Mouse (Mus musculus) intestine, postnatal 0 days (tissue): Measurements from ENCODE around the gene 4930578G10Rik. TPM values are rescaled to one million over a fixed set of nuclear protein-coding genes. Genes with fewer than 3 reads are reported as not detected.
A peak's percentile ranks its signal among the peaks of the same experiment; 100 is the strongest.

Source experiments
- ATAC-seq: fragments of 200-750 bp; cut with Nextera tagmentation; 2 replicates; pipeline ENCODE4 v1.8.0; 2017; ENCODE audit warnings: mild to moderate bottlenecking, moderate TSS enrichment, moderate library complexity
- H3K27ac ChIP-seq: fragments of 300-500 bp; sonication (generic); 2 replicates; pipeline ENCODE4 v1.5.1; 2014; ENCODE audit warnings: mild to moderate bottlenecking, low read depth, low read length, moderate library complexity
- H3K27me3 ChIP-seq: fragments of 300-500 bp; sonication (generic); replicated peaks from 2 replicates; pipeline ENCODE4 v1.6.1; 2014; ENCODE audit warnings: low read length, mixed read lengths; ENCODE audit not compliant: control insufficient read depth, insufficient read depth
- H3K36me3 ChIP-seq: fragments of 300-500 bp; sonication (generic); 2 replicates; pipeline ENCODE4 v1.6.1; 2014; ENCODE audit warnings: mild to moderate bottlenecking, moderate library complexity; ENCODE audit not compliant: control insufficient read depth, insufficient read depth
- H3K4me1 ChIP-seq: fragments of 300-500 bp; sonication (generic); replicated peaks from 2 replicates; pipeline ENCODE4 v1.6.1; 2014; ENCODE audit warnings: antibody characterized with exemption, low read length, mixed read lengths; ENCODE audit not compliant: control insufficient read depth, insufficient read depth
- H3K4me2 ChIP-seq: fragments of 300-500 bp; sonication (generic); replicated peaks from 2 replicates; pipeline ENCODE4 v1.6.1; 2014; ENCODE audit warnings: low read depth, mild to moderate bottlenecking, moderate library complexity
- H3K4me3 ChIP-seq: fragments of 300-500 bp; sonication (generic); 2 replicates; pipeline ENCODE4 v1.5.1; 2014; ENCODE audit warnings: low read depth, low read length
- H3K9ac ChIP-seq: fragments of 300-500 bp; sonication (generic); 2 replicates; pipeline ENCODE4 v1.6.1; 2014; ENCODE audit warnings: mild to moderate bottlenecking, low read depth, low read length
- H3K9me3 ChIP-seq: fragments of 300-500 bp; sonication (generic); 2 replicates; pipeline ENCODE4 v1.6.1; 2016; ENCODE audit warnings: mixed run types; ENCODE audit not compliant: control insufficient read depth
- CTCF ChIP-seq: sonication (generic); IDR thresholded peaks from 2 replicates; pipeline ENCODE4 v1.5.1; 2016; ENCODE audit warnings: low read depth, mild to moderate bottlenecking, control low read depth, antibody characterized with exemption, moderate library complexity
- WGBS: fragments of 180-500 bp; shearing (Covaris S2); extraction: QIAGEN DNeasy Blood & Tissue Kit; methylation state at CpG from one replicate; pipeline ENCODE4 v1.1.7; 2014; 5-methylcytosine and 5-hydroxymethylcytosine counted together
- polyA plus RNA-seq: library from polyadenylated mRNA; unstranded; fragments of >200 nt; fragmentation: Nextera tagmentation; extraction: Ambion mirVana; gene quantifications from 2 replicates; pipeline ENCODE4 v1.2.1, GENCODE M21; 2015

4930578G10Rik gene
- polyA plus RNA-seq, 1 experiment from 2014 or later = not detected

- peak overlapping the region; percentile 30 for H3K4me2 ChIP-seq
- H3K9ac ChIP-seq = no peak overlapping the region
- TF ChIP-seq CTCF = no peak
- ATAC-seq = peak; percentile 38; the same call in 1 of the 2 replicates
- H3K36me3 ChIP-seq = no peaks in the 10 kb centered on the region
- no peak overlapping the region for H3K4me3 ChIP-seq
- WGBS = 33% methylated on average over 3 of the region's 3 CpGs
- no peaks in the 10 kb centered on the region for H3K4me1 ChIP-seq
- no peaks in the 10 kb centered on the region for H3K9me3 ChIP-seq
- H3K27me3 ChIP-seq = no peaks in the 10 kb centered on the region
- no peak overlapping the region for H3K27ac ChIP-seq
Measured at GRCm38 (mm10) chr4:42867390-42867789, 132.0 kb downstream of the 4930578G10Rik start.

- Histone ChIP-seq H3K27ac (no peak overlapping the region), H3K4me3 (no peak overlapping the region), H3K36me3 (no peaks in the 10 kb centered on the region), H3K9ac (no peak overlapping the region), H3K4me1 (no peaks in the 10 kb centered on the region), H3K9me3 (no peaks in the 10 kb centered on the region), H3K4me2 (no peak overlapping the region), H3K27me3 (no peaks in the 10 kb centered on the region)
- WGBS = 87% methylated on average over 5 of the region's 5 CpGs
- no peak for ATAC-seq
- TF ChIP-seq CTCF = no peak
Measured at GRCm38 (mm10) chr4:42868193-42868592, 132.8 kb downstream of the 4930578G10Rik start.

- no peaks in the 10 kb centered on the region for H3K27me3 ChIP-seq
- no peak for ATAC-seq
- no peaks in the 10 kb centered on the region for H3K9me3 ChIP-seq
- H3K4me1 ChIP-seq = no peaks in the 10 kb centered on the region
- H3K36me3 ChIP-seq = no peaks in the 10 kb centered on the region
- no peak overlapping the region for H3K9ac ChIP-seq
- H3K4me2 ChIP-seq = no peak overlapping the region
- H3K4me3 ChIP-seq = no peak overlapping the region
- 67% methylated on average over 5 of the region's 5 CpGs for WGBS
- no peak overlapping the region for H3K27ac ChIP-seq
- TF ChIP-seq CTCF = peak; percentile 60
Measured at GRCm38 (mm10) chr4:42870748-42871147, 135.4 kb downstream of the 4930578G10Rik start.

GRCm38 (mm10) chr4:42872151-42872550 lies 136.8 kb downstream of the 4930578G10Rik start:
- no peaks in the 10 kb centered on the region for H3K36me3 ChIP-seq
- no peak overlapping the region for H3K4me3 ChIP-seq
- no peak overlapping the region for H3K4me2 ChIP-seq
- no peak overlapping the region for H3K9ac ChIP-seq
- no peaks in the 10 kb centered on the region for H3K27me3 ChIP-seq
- 90% methylated on average over 7 of the region's 7 CpGs for WGBS
- no peaks in the 10 kb centered on the region for H3K9me3 ChIP-seq
- no peak for TF ChIP-seq CTCF
- no peak overlapping the region for H3K27ac ChIP-seq
- no peak for ATAC-seq
- no peaks in the 10 kb centered on the region for H3K4me1 ChIP-seq

GRCm38 (mm10) chr4:42872746-42873435 lies 137.5 kb downstream of the 4930578G10Rik start:
- Histone ChIP-seq H3K36me3 (no peaks in the 10 kb centered on the region), H3K27ac (no peak overlapping the region), H3K9me3 (no peaks in the 10 kb centered on the region), H3K4me2 (no peak overlapping the region), H3K9ac (no peak overlapping the region), H3K4me1 (no peaks in the 10 kb centered on the region), H3K4me3 (no peak overlapping the region), H3K27me3 (no peaks in the 10 kb centered on the region)
- 70% methylated on average over 16 of the region's 16 CpGs for WGBS
- ATAC-seq = no peak
- TF ChIP-seq CTCF = no peak

GRCm38 (mm10) chr4:42874134-42874533 lies 138.8 kb downstream of the 4930578G10Rik start, which contains the start of gene Fam205c:
Fam205c (minus strand) TSS chr4:42874234.
- Histone ChIP-seq H3K36me3 (no peaks in the 10 kb centered on the region), H3K9me3 (no peaks in the 10 kb centered on the region), H3K9ac (no peak within 1 kb of the TSS), H3K4me2 (no peak within 1 kb of the TSS), H3K4me1 (no peaks in the 10 kb centered on the region), H3K27me3 (no peaks in the 10 kb centered on the region), H3K27ac (no peak within 1 kb of the TSS), H3K4me3 (no peak within 1 kb of the TSS)
- 77% methylated on average over 7 of the region's 7 CpGs for WGBS
- TF ChIP-seq CTCF = no peak
- no peak for ATAC-seq
